Mouse (Mus musculus): Measurements from ENCODE around the gene 1700018B08Rik. TPM values are rescaled to one million over a fixed set of nuclear protein-coding genes. Genes with fewer than 3 reads are reported as not detected.

Gene 1700018B08Rik
- polyA plus RNA-seq, 1 experiment = not detected

GRCm38 (mm10) chr8:121544936-121545335 is 816 bp upstream of the 1700018B08Rik start:
- Histone ChIP-seq H3K79me2 (ENCODE audit: control insufficient read depth, insufficient read depth) (no peaks in the 10 kb centered on the region), H3K4me3 (no peak overlapping the region), H3K4me2 (ENCODE audit: low read depth) (no peak overlapping the region), H3K36me3 (ENCODE audit: control insufficient read depth, insufficient read depth) (no peaks in the 10 kb centered on the region), H3ac (ENCODE audit: control insufficient read depth, insufficient read length) (no peak overlapping the region), H3K27me3 (ENCODE audit: control insufficient read depth, insufficient read depth, insufficient read length) (peaks cover 32% of the 10 kb centered on the region)
- TF ChIP-seq REST (IDR thresholded peaks at IDR 0.05; ENCODE audit: insufficient read depth, insufficient read length) (no peak), TCF12 (IDR thresholded peaks at IDR 0.05; ENCODE audit: insufficient read depth, poor library complexity, severe bottlenecking) (no peak), SRF (IDR thresholded peaks at IDR 0.05; ENCODE audit: control insufficient read depth, insufficient read length, low read depth) (no peak), POLR2AphosphoS2 (IDR thresholded peaks at IDR 0.05; ENCODE audit: insufficient read length, low read depth) (no peak), USF1 (IDR thresholded peaks at IDR 0.05; ENCODE audit: low read depth) (no peak), MYOD1 (IDR thresholded peaks at IDR 0.05; ENCODE audit: control insufficient read depth in 1 of 3, insufficient read length in 2 of 3, low read depth in 2 of 3) (no peak), POLR2A (IDR thresholded peaks at IDR 0.05; ENCODE audit: insufficient read length, low read depth) (no peak), MYOG (IDR thresholded peaks at IDR 0.05; ENCODE audit: control insufficient read depth in 1 of 3, insufficient read depth in 1 of 3, insufficient read length in 2 of 3, low read depth in 2 of 3) (no peak), TCF3 (IDR thresholded peaks at IDR 0.05; ENCODE audit: insufficient read length, low read depth) (no peak), CEBPB (IDR thresholded peaks at IDR 0.05; ENCODE audit: insufficient read depth, poor library complexity, severe bottlenecking) (no peak)

- no peak for TF ChIP-seq POLR2AphosphoS2 (IDR thresholded peaks at IDR 0.05; ENCODE audit: insufficient read length, low read depth)
- no peak for TF ChIP-seq REST (IDR thresholded peaks at IDR 0.05; ENCODE audit: insufficient read depth, insufficient read length)
- no peak for TF ChIP-seq MYOG (IDR thresholded peaks at IDR 0.05; ENCODE audit: control insufficient read depth in 1 of 3, insufficient read depth in 1 of 3, insufficient read length in 2 of 3, low read depth in 2 of 3)
- TF ChIP-seq MAX (IDR thresholded peaks at IDR 0.05; ENCODE audit: low read depth) = no peak
- TF ChIP-seq SRF (IDR thresholded peaks at IDR 0.05; ENCODE audit: control insufficient read depth, insufficient read length, low read depth) = no peak
- no peak for TF ChIP-seq POLR2A (IDR thresholded peaks at IDR 0.05; ENCODE audit: insufficient read length, low read depth)
- TF ChIP-seq USF1 (IDR thresholded peaks at IDR 0.05; ENCODE audit: low read depth) = no peak
- TF ChIP-seq MYOD1 (IDR thresholded peaks at IDR 0.05; ENCODE audit: control insufficient read depth in 1 of 3, insufficient read length in 2 of 3, low read depth in 2 of 3) = no peak
- no peak for TF ChIP-seq TCF3 (IDR thresholded peaks at IDR 0.05; ENCODE audit: insufficient read length, low read depth)
- no peak for TF ChIP-seq CEBPB (IDR thresholded peaks at IDR 0.05; ENCODE audit: insufficient read depth, poor library complexity, severe bottlenecking)
- TF ChIP-seq TCF12 (IDR thresholded peaks at IDR 0.05; ENCODE audit: insufficient read depth, poor library complexity, severe bottlenecking) = no peak
- TF ChIP-seq E2F4 (IDR thresholded peaks at IDR 0.05; ENCODE audit: insufficient read depth) = no peak
- Histone ChIP-seq H3K4me3 (no peak overlapping the region), H3K79me2 (ENCODE audit: control insufficient read depth, insufficient read depth) (no peaks in the 10 kb centered on the region), H3ac (ENCODE audit: control insufficient read depth, insufficient read length) (no peak overlapping the region), H3K36me3 (ENCODE audit: control insufficient read depth, insufficient read depth) (no peaks in the 10 kb centered on the region), H3K4me2 (ENCODE audit: low read depth) (no peak overlapping the region), H3K27me3 (ENCODE audit: control insufficient read depth, insufficient read depth, insufficient read length) (peaks cover 32% of the 10 kb centered on the region)
Observed at GRCm38 (mm10) chr8:121542901-121543300, 1.2 kb downstream of the 1700018B08Rik start.

- no peak overlapping the region for H3K4me3 ChIP-seq
- TF ChIP-seq SRF (IDR thresholded peaks at IDR 0.05; ENCODE audit: control insufficient read depth, insufficient read length, low read depth) = no peak
- no peak for TF ChIP-seq POLR2AphosphoS2 (IDR thresholded peaks at IDR 0.05; ENCODE audit: insufficient read length, low read depth)
- TF ChIP-seq TCF3 (IDR thresholded peaks at IDR 0.05; ENCODE audit: insufficient read length, low read depth) = no peak
- no peak for TF ChIP-seq E2F4 (IDR thresholded peaks at IDR 0.05; ENCODE audit: insufficient read depth)
- no peak for TF ChIP-seq MAX (IDR thresholded peaks at IDR 0.05; ENCODE audit: low read depth)
- TF ChIP-seq USF1 (IDR thresholded peaks at IDR 0.05; ENCODE audit: low read depth) = no peak
- no peak for TF ChIP-seq CEBPB (IDR thresholded peaks at IDR 0.05; ENCODE audit: insufficient read depth, poor library complexity, severe bottlenecking)
- no peak for TF ChIP-seq TCF12 (IDR thresholded peaks at IDR 0.05; ENCODE audit: insufficient read depth, poor library complexity, severe bottlenecking)
- no peak for TF ChIP-seq REST (IDR thresholded peaks at IDR 0.05; ENCODE audit: insufficient read depth, insufficient read length)
- no peak for TF ChIP-seq MYOD1 (IDR thresholded peaks at IDR 0.05; ENCODE audit: control insufficient read depth in 1 of 3, insufficient read length in 2 of 3, low read depth in 2 of 3)
- no peak for TF ChIP-seq POLR2A (IDR thresholded peaks at IDR 0.05; ENCODE audit: insufficient read length, low read depth)
- no peak for TF ChIP-seq MYOG (IDR thresholded peaks at IDR 0.05; ENCODE audit: control insufficient read depth in 1 of 3, insufficient read depth in 1 of 3, insufficient read length in 2 of 3, low read depth in 2 of 3)
- H3K4me2 ChIP-seq (ENCODE audit: low read depth) = no peak overlapping the region
- no peaks in the 10 kb centered on the region for H3K79me2 ChIP-seq (ENCODE audit: control insufficient read depth, insufficient read depth)
- no peak overlapping the region for H3ac ChIP-seq (ENCODE audit: control insufficient read depth, insufficient read length)
- H3K36me3 ChIP-seq (ENCODE audit: control insufficient read depth, insufficient read depth) = no peaks in the 10 kb centered on the region
- peaks cover 32% of the 10 kb centered on the region for H3K27me3 ChIP-seq (ENCODE audit: control insufficient read depth, insufficient read depth, insufficient read length)
Observed at GRCm38 (mm10) chr8:121541862-121542261, 2.3 kb downstream of the 1700018B08Rik start.

- TF ChIP-seq REST (IDR thresholded peaks at IDR 0.05; ENCODE audit: insufficient read depth, insufficient read length) (no peak), USF1 (IDR thresholded peaks at IDR 0.05; ENCODE audit: low read depth) (no peak), MYOG (IDR thresholded peaks at IDR 0.05; ENCODE audit: control insufficient read depth in 1 of 3, insufficient read depth in 1 of 3, insufficient read length in 2 of 3, low read depth in 2 of 3) (no peak), MAX (IDR thresholded peaks at IDR 0.05; ENCODE audit: low read depth) (no peak), TCF3 (IDR thresholded peaks at IDR 0.05; ENCODE audit: insufficient read length, low read depth) (no peak), POLR2A (IDR thresholded peaks at IDR 0.05; ENCODE audit: insufficient read length, low read depth) (no peak), MYOD1 (IDR thresholded peaks at IDR 0.05; ENCODE audit: control insufficient read depth in 1 of 3, insufficient read length in 2 of 3, low read depth in 2 of 3) (no peak), TCF12 (IDR thresholded peaks at IDR 0.05; ENCODE audit: insufficient read depth, poor library complexity, severe bottlenecking) (no peak), SRF (IDR thresholded peaks at IDR 0.05; ENCODE audit: control insufficient read depth, insufficient read length, low read depth) (no peak), E2F4 (IDR thresholded peaks at IDR 0.05; ENCODE audit: insufficient read depth) (no peak), POLR2AphosphoS2 (IDR thresholded peaks at IDR 0.05; ENCODE audit: insufficient read length, low read depth) (no peak), CEBPB (IDR thresholded peaks at IDR 0.05; ENCODE audit: insufficient read depth, poor library complexity, severe bottlenecking) (no peak)
- Histone ChIP-seq H3K79me2 (ENCODE audit: control insufficient read depth, insufficient read depth) (no peaks in the 10 kb centered on the region), H3ac (ENCODE audit: control insufficient read depth, insufficient read length) (no peak overlapping the region), H3K4me2 (ENCODE audit: low read depth) (no peak overlapping the region), H3K36me3 (ENCODE audit: control insufficient read depth, insufficient read depth) (no peaks in the 10 kb centered on the region), H3K4me3 (no peak overlapping the region), H3K27me3 (ENCODE audit: control insufficient read depth, insufficient read depth, insufficient read length) (peaks cover 53% of the 10 kb centered on the region)
Observed at GRCm38 (mm10) chr8:121532381-121532780, 11.7 kb downstream of the 1700018B08Rik start.
